Mouse (Mus musculus): ENCODE results near the gene Ppard.

DNA sequence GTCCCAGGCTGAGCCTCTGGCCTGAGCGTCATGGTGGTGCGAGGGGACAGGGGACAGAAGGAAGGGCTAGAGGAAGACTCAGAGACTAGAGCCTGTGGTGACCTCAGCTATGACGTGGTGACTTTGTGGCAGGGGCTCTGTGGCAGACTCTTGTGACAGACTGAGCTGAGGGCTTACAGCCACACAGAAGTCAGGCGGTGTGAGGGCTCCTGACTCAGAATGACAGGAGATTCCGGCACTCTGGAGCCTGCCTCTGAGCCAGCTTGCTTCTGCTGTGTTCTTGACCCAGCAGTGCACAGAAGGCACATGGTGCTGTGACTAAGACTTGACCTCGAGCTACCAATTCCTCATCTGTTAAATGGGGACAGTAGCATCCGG lies 47.9 kb downstream of the Ppard start:
- TF ChIP-seq POLR2A (IDR thresholded peaks at IDR 0.05; ENCODE audit: borderline replicate concordance, extremely low read depth, insufficient read depth, insufficient read length, poor library complexity, severe bottlenecking): no peak
- TF ChIP-seq CTCF (IDR thresholded peaks at IDR 0.05; ENCODE audit: borderline replicate concordance, extremely low read depth, insufficient read depth, insufficient read length): no peak

Measured in brain, embryonic 14.5 days (tissue).